Mouse (Mus musculus) T-helper 17 cell (primary cell): Measurements from ENCODE around the gene Gatb.

ENCODE experiments used
- in situ Hi-C, 2 experiments: fragments of 300-600 bp; cut with MboI, MseI; formaldehyde crosslinking; loops; 1 replicate in 1 of 2; 2 replicates in 1 of 2; pipeline ENCODE4 v1.15.1; 2025; ENCODE audit warnings: high pct_unique_total_duplicates in 2 of 2

Gatb gene

DNA sequence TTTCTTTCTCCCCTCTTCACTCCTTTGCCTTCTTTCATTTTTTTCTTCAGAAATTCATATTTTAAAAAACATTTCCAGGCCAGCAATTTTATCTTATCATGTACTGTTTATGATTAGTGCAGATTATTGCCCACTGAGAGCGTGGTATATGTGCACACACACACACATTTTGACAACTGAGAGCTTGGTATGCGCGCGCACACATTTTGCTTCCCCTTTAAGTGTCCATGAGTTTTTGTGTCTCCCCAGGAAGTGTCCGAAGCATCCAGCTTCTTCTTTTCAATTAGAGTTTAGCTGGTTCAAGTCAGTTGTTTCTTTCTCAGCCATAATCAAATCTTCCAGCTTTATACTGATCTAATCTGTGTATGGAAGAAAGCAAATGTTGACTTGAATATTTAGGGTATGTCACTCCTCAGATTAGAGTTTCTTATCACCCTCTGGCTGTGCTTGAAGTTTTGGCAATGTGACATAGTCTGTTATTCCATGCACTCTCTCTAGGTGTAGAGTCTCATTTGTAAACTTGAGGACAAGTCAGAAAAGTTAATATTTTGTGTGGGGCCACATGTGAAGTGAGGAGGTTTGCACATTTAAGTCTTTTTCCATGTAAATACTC is 18.8 kb downstream of the Gatb start:
- in situ Hi-C loops, result no loop called here

DNA sequence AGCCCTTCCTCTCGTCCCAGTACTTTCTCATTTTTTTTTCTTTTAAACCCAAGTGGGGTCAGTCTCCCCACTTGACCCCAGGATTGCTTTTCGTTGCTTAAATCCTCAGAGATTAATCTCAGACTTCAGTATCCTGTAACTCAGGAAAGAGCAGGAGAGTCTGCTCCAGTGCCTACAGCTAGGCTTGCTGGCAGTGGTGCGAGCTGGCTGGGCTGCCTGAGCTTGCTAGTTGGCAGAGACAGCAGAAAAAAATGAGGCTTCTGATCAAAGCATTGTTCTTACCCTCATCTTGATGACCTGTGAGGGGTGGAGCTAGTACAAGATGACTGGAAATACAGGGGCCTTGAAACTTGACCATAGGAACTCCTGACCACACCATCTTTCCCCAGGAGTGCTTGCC is 20.5 kb downstream of the Gatb start:
- in situ Hi-C loops, result no loop called here

DNA sequence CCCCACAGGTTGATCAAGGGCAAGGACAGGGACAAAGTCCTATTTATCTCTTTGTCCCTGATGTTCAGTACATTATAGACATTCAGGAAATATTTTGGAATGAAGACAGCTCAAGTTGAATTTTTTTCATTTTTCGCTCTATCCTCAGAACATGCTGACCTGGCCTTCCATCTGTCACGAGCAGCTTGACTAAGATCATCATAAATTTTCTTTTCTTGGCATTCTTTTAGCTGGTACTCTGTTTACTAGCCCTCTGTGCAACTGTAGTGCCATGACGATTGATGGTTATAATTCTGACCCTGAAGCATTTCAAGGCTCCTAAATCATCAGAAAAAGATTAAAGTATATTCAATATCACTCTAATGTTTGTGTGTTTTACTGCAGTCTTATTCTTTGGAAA is 25.6 kb downstream of the Gatb start:
- in situ Hi-C loops, result no loop called here

DNA sequence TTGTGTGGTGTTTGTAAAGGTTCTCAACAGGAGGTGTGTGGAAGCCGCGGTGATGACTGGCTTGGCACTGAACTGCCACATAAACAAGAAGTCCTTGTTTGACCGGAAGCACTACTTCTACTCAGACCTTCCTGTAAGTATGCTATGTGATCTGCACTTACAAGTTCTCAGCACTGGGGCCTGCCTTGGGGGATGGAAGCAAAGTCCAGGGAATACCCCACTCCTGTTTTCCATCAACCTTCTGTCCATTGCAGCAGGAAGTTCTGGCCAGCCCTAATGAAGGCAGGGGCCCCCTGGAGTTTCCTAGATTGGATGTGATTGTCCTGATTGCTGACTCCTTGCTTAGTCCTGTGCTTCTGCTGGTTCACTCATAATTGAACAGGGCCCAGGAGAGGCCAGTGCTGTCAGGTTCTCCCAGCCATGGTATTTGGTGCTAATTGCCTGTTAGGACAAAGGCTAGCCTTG is 28.0 kb downstream of the Gatb start:
- in situ Hi-C loops, result no loop called here

DNA sequence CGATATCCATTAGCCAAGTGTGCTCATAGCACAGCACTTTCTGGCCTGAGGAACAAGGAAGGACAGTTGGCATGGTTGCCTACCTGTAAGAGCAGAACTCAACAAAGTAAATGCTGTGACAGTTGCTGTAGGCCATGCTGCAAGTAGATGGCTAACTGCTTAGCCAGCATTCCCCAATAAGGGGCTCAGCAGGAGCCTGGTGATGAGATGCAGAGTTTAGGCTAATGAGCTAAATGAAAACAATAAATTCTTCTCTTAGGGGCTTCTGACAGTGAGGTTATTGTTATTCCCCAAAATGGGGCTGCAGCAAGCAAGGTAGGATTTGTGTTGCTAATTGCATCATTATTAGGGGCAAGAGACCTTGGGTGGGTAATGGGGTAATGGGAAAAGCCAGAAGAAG is 29.9 kb downstream of the Gatb start:
- in situ Hi-C loops, result no loop called here

DNA sequence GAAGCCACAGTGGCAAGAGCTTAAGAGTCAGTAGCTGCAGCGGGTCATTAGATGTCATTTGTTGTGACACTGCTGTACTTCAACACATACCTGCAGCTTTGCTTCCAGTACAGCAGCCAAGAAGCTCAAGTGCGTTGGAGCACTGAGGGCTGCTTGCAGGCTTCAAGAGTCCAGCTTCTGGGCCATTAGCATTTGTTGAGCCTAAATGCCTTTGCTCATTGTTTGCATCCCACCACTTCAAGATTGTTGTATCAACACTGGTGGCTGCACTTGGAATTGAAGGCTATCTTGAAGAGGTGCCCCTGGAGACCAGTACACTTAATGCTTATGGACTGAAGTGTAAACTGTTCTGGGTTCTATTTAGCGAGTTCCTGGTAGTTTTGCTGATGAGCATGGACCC is 33.0 kb downstream of the Gatb start:
- in situ Hi-C loops, result no loop called here

DNA sequence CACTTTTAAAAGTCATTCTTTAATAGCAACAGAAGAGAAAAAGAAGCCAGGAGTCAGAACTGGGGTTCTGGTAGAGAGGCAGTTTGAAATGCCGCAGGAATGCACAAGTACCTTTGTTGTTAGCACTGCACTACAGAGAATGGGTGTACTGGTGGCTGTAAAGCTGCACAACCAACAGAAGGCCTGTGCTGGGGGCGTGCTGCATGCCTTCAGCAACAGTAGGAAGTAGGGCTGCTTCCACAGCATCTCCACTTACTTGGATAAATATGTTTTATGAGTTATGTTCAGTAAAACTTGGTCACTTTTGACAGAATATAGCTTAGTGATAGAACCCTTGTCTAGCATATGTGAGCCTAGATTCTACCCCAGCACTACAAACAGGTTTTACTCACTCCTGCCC is 33.8 kb downstream of the Gatb start:
- in situ Hi-C loops, result no loop called here

DNA sequence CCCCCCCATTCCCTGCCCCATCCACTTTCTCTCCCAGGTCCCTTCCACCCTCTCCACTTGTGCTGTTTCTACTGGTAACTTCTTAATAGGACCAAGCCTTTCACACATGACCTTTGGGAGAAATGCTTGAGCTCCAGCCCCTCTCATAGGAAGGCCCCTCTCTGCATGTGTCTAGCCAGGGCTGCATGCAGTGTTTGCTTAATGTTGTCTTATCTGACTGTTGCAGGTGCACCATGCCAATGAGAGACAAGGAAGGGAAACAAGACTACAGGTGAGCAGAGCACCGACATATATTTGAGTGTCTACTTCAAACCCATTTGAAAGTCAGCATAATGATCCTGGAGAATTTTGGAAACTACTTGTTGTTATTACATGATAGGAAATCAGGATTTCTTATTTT is 42.5 kb downstream of the Gatb start:
- in situ Hi-C loops, result no loop called here

DNA sequence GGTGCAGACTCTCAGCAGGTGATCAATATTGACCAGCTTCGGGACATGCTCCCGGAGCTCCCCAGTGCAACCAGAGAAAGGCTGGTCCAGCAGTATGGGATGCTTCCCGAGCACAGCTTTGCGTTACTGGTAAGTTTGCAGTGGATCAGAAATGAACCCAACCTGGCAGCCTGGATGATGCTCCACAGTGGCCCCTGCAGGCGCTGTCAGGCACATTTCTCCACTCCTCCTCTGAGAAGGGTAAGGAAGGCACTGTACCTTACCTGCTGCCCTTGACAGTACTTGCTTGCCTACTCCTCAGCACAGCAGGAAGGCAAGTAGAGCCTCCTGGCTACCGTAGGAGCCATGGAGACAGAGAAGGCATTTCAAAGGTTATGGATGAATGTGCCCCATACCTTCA is 45.0 kb downstream of the Gatb start:
- in situ Hi-C loops, result no loop called here

DNA sequence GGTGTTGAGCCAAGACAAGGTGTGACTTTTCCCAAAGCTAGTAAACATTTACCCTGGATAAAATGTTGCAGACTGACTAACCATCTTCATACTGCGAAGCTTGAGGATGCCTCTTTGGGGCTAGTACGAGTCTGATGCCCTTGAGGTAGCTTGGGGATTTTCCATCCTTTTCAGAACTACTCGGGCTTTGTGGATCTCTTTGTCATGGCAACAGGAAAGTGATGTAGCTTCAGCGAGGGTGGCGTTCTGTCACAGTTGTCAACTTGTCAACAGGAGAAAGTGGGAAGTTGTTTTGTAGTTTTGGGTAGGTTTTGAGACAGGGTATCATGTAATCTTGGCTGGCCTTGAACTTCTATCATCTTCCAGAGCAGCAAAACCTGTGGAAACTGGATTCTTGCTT is 45.4 kb downstream of the Gatb start:
- in situ Hi-C loops, result no loop called here

DNA sequence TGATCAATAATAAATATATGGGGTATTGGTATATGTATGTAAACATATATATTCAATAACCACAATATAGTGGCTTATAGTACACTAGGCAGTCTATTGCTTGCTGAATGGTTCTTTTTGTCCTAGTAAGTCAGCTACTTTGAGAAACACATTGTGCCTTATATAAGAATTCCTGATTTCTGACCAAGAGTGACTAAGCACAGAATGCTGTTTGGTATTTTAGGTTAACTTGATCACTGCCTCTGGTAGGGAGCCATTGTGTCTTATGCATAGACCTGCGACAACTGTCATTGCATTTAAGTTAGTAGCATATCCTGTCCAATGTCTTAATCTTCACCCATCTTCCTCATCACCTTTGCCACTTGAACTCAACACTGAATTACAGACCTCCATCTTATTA is 45.8 kb downstream of the Gatb start:
- in situ Hi-C loops, result no loop called here

DNA sequence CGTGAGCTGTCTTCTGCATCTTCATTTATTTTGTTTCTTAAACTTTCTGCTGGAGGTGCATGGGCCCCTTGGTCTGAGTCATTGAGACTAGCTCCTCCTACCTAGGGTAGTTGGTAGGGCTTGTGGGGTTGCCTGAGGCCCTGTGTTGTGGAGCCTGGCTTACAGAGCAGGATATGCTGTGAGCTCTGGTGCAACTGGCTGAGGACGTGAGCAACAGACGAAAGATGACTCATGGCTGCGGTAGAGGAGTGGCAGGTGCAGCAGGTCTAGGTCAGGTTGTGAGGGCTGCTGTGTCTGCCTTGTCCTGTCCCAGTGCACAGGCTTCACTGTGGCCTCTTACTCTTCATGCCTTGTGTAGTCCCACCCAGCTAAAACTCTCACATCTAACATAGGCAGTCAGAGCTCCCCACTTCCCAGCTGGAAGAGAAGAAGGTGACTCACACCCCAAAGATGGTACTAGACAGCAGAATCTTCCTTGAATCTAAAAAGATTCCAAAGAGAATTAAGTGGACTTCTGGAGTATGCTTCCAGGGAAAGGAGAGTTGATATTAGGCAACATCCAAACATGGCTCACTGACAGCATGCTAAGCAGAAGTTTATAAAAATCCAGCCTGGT is 56.1 kb downstream of the Gatb start:
- in situ Hi-C loops, result no loop called here

DNA sequence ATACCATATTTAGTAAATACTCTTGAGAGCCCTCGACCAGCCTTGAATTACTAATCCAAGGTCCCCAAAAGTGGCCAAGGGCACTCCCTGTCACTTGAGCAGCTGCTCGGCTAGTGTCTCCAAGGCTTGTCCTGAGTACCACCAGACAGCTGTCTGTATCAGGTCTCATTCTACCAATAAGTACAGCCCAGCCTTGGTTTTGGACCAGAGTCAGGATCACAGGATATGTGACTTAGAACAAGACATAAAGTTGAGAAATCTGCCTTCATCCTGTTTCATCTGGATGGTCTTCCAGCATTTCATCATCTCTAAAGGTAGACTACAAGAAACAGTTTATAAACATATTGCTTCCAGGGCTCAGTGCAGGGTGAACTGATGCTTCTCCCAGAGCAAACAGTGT is 59.8 kb downstream of the Gatb start:
- in situ Hi-C loops, result no loop called here

DNA sequence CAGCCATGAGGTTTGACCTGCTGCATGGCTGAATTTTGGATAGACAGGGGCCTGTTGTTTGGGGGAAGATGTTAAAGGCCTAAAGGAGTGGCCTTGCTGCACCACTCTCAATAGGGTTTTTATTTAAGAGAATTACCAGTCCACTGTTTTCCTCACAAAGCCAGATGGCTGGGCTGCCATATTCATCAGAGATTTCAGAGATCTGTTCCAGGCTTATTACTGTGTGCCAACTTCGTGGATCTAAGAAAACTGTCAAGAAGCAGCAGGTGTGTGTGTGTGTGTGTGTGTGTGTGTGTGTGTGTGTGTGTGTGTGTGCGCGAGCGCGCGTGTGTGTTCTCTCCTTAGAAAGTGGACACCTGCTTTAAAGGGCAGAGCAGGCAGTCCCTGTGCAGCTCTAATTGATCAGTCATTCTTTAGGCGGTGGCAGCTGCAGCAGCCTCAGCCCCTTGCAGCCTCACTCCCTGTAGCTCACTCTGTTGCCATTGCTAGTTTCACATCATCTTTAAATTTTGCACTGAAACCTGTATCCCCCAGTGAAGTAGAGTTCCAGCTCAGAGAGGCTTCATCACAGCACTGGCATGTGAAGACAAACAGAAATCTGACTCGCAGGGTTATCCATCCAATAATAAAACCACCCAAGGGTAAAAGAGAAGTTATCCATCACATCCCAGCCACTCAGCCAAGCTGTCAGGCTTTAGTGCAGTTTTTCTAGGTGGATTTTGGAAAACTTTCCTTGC is 60.6 kb downstream of the Gatb start:
- in situ Hi-C loops, result no loop called here

DNA sequence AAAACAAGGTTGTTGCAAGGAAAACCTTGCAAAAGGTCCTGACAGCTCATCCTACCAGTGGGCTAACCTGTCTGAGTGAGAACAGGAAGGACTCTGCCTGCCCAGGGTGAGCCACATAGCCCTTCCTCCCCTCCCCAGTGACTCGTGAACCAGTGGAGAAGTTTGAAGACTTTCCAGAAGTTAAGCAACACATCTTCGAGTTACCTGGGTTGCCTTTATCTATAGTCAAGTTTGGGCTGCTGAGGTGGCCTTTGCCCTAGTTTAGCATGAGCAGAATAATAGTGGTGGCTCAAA is 61.2 kb downstream of the Gatb start:
- in situ Hi-C loops, result no loop called here

DNA sequence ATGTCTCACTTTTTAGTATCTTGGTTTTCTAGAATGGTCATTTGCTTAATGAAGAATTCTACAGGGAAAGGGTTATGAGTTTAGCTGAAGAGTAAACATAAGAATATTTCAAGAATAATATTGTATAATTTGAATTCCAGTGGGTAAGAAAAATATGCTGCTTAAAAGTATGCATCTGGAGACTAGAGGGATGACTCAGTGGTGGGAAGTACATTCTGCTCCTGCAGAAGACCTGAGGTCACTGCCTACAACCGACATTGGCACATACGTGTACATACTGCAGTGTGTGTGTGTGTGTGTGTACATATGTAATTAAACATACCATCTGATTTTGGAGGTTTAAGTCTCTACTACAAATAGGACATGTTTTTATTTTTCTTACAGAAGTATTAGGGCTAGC is 61.7 kb downstream of the Gatb start:
- in situ Hi-C loops, result no loop called here

DNA sequence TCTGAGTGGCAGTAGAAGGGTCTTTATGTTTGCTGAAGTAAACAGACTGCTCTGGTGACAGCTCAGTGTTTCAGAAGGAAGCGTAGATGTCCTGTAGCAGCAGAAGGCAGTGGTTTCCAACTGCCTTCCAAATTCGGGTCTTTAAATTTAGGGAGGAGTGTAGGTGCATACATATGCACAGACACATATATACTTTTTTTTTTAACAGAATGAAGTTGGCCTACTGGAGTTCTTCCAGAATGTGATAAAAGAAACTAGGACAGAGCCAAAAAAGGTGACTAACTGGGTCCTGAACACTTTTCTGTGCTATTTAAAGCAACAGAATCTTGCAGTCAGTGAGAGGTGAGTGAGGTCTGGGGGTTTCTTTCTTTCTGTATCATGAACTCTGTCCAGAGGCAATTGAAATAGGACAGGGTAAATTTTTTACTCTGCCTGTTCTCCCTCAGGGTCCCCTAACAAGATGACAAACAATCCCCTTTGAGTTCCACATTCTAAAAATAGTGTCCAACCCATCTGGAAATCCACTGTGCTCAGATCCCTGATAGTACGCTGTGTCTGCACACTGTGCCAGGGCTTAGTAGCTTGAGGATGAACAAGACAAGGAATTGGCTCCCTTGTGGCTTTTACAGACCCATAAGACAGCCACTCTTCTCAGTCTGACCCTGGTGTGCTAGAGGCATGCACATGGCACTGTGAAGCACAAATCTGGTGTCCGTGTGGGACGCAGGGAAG is 63.0 kb downstream of the Gatb start:
- in situ Hi-C loops, result no loop called here

DNA sequence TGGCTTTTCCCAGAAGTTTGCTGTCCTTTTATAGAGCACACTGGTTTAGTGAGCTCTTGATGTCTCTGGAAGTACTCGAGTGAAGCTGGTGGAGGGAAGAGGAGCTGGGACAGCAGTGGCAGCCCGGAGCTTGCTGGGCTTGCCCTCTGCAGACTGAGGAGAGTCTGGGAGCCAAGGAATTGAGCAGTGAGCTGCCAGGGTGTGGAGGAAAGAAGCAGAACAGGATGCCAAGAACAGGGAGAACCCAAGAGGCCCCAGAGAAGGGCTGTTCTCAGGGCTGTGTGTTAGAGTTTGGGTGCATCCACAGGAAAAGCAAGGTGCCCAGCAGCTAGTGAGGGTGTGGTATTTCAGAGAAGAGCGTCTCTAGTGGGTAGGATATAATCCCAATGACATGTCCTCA is 67.8 kb downstream of the Gatb start:
- in situ Hi-C loops, result no loop called here

DNA sequence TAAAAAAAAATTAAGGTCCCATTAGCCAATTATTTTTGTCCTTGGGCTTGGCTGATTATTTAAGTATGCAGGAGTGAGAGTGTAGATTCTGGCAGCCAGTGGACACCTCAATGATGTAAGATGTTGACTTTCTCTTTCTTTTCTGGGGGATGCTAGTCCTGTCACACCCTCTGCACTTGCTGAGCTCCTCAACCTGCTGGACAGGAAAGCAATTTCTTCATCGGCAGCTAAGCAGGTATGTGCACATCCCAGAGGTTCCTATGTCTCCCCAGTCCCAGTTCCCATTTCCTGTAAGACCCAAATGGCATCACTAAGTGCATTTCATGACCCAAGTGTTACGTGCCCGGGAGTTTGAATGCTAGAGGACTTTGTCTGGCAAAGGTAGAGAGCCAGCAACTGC is 70.9 kb downstream of the Gatb start:
- in situ Hi-C loops, result no loop called here

DNA sequence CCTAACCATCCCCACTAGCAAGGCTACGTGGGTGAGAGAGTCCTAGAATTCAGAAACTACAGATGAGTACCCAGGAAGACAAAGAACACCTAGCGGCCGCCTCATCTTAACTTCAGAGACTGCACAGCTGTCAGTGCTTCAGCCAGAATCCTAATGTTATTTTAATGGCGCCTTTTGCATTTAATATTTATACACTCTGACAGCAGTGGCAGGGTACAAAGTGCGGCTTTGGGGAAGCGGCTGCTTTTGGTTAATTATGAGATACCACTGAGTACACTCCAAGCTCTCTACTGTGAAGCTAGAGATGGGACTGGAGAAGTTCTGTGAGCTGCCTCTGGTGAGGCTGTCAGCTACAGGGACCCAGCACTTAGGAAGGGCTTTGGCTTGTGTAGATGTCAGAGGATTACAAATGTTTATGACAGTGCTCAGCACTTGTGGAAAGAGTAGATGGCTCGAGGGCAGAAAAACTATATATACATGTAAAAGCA is 71.6 kb downstream of the Gatb start:
- in situ Hi-C loops, result no loop called here

DNA sequence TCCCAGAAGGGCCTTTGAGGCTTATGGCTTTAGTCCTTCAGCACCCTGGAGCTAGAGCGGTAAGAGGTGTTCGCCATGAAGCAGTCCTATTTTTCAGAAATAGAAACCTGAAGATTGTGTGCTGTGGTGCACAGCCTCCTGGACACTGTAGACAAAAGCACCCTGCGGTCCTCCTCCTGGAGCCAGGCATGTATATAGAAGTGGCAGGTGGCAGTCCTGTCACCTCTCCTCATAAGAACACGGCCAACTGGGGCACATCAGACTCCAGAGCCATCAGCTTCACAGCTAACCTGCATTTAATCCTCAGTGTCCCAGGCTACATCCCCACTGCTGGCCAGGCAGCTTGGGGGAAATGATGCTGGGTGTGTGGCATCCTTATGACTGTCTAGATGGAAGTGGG is 75.3 kb downstream of the Gatb start:
- in situ Hi-C loops, result no loop called here
